Mouse (Mus musculus): Measurements from ENCODE around the gene Olfr122. TPM values are rescaled to one million over a fixed set of nuclear protein-coding genes. Genes with fewer than 3 reads are reported as not detected.

The Olfr122 gene
- polyA plus RNA-seq (2021), result not detected

GRCm38 (mm10) chr17:37768307-37768706 is at the start of gene Olfr122:
Gene Olfr122 (plus strand): TSS chr17:37768607.
- CTCF ChIA-PET, result no interaction called here
- H3K27me3 ChIP-seq, result no peaks in the 10 kb centered on the region
- POLR2A ChIA-PET, result no interaction called here

GRCm38 (mm10) chr17:37721508-37721907 is 46.9 kb upstream of the Olfr122 start, which contains the start of gene Olfr120:
Gene Olfr120 (plus strand): TSS chr17:37721808.
- ChIA-PET CTCF (no interaction called here), POLR2A (no interaction called here)
- TF ChIP-seq CTCF (IDR thresholded peaks at IDR 0.05), result no peak
- ATAC-seq (no peak), DNase-seq (ENCODE audit: low read depth, low spot score) (no peak)
- H3K27me3 ChIP-seq, result no peaks in the 10 kb centered on the region
- in situ Hi-C loops (cut with MboI; ENCODE audit: low pct_unique_long_range_greater_than_20kb), result loop anchor here (5.0 kb wide), 1 partner anchor 54 kb away; the partner anchor contains the start of gene Olfr118

More at GRCm38 (mm10) chr17:37768307-37768706, at the start of gene Olfr122:
- TF ChIP-seq CTCF (IDR thresholded peaks at IDR 0.05), result no peak
- DNase-seq (ENCODE audit: low read depth, low spot score) (no peak), ATAC-seq (no peak)
- in situ Hi-C loops (cut with MboI; ENCODE audit: low pct_unique_long_range_greater_than_20kb), result no loop called here

GRCm38 (mm10) chr17:37738070-37738469 is 30.3 kb upstream of the Olfr122 start:
- DNase-seq (ENCODE audit: low read depth, low spot score) (no peak), ATAC-seq (no peak)
- no peak for TF ChIP-seq CTCF (IDR thresholded peaks at IDR 0.05)
- in situ Hi-C loops (cut with MboI; ENCODE audit: low pct_unique_long_range_greater_than_20kb), result no loop called here
- POLR2A ChIA-PET, result no interaction called here
- H3K27me3 ChIP-seq, result no peaks in the 10 kb centered on the region
- CTCF ChIA-PET, result no interaction called here

- POLR2A ChIA-PET, result no interaction called here
- DNase-seq (ENCODE audit: low read depth, low spot score), result no peak
- in situ Hi-C loops (cut with MboI; ENCODE audit: low pct_unique_long_range_greater_than_20kb), result no loop called here
- no peak for ATAC-seq
- CTCF ChIA-PET, result no interaction called here
- TF ChIP-seq CTCF (IDR thresholded peaks at IDR 0.05), result no peak
- no peaks in the 10 kb centered on the region for H3K27me3 ChIP-seq
These were observed 24.8 kb downstream of the Olfr122 start, which contains the start of gene Olfr123 for GRCm38 (mm10) chr17:37793229-37793628. Gene Olfr123 (plus strand): TSS chr17:37793529.

GRCm38 (mm10) chr17:37799588-37799987 is 31.2 kb downstream of the Olfr122 start, which contains the start of gene Olfr124:
Gene Olfr124 (plus strand): TSS chr17:37799888.
- POLR2A ChIA-PET, result no interaction called here
- CTCF ChIA-PET, result no interaction called here
- DNase-seq (ENCODE audit: low read depth, low spot score) (no peak), ATAC-seq (no peak)
- in situ Hi-C loops (cut with MboI; ENCODE audit: low pct_unique_long_range_greater_than_20kb), result no loop called here
- no peak for TF ChIP-seq CTCF (IDR thresholded peaks at IDR 0.05)
- no peaks in the 10 kb centered on the region for H3K27me3 ChIP-seq

Other genes with a start within 250 kb of the Olfr122 start
- not detected for gene Olfr112, start 199.2 kb upstream of the Olfr122 start, polyA plus RNA-seq (2021)
- gene Olfr113, start 190.9 kb upstream of the Olfr122 start, polyA plus RNA-seq (2021), result not detected
- gene Olfr114, start 175.9 kb upstream of the Olfr122 start, polyA plus RNA-seq (2021), result not detected
- gene Olfr115, start 141.5 kb upstream of the Olfr122 start, polyA plus RNA-seq (2021), result not detected
- gene Olfr116, start 141.4 kb upstream of the Olfr122 start, polyA plus RNA-seq (2021), result not detected
- gene Olfr117, start 104.8 kb upstream of the Olfr122 start, polyA plus RNA-seq (2021), result not detected
- 0.03 TPM for gene Olfr118, start 101.6 kb upstream of the Olfr122 start, polyA plus RNA-seq (2021)
- not detected for gene Olfr119, start 72.0 kb upstream of the Olfr122 start, polyA plus RNA-seq (2021)
- not detected for gene Olfr120, start 46.8 kb upstream of the Olfr122 start, polyA plus RNA-seq (2021)
- not detected for gene Olfr121, start 19.8 kb upstream of the Olfr122 start, polyA plus RNA-seq (2021)
- not detected for gene Olfr123, start 24.9 kb downstream of the Olfr122 start, polyA plus RNA-seq (2021)
- gene Olfr124, start 31.3 kb downstream of the Olfr122 start, polyA plus RNA-seq (2021), result not detected
- not detected for gene Olfr125, start 64.3 kb downstream of the Olfr122 start, polyA plus RNA-seq (2021)
- gene Olfr126, start 78.9 kb downstream of the Olfr122 start, polyA plus RNA-seq (2021), result not detected
- gene Olfr127, start 131.8 kb downstream of the Olfr122 start, polyA plus RNA-seq (2021), result 0.08 TPM
- gene Olfr128, start 151.9 kb downstream of the Olfr122 start, polyA plus RNA-seq (2021), result not detected
- gene Olfr761, start 184.5 kb downstream of the Olfr122 start, polyA plus RNA-seq (2021), result not detected